Mouse (Mus musculus) spleen, adult 2 months (tissue): Measurements from ENCODE around the gene Taf6.

ENCODE experiments used
- CTCF ChIP-seq: fragments of 200-500 bp; IDR thresholded peaks from 2 replicates; pipeline ENCODE4 v1.5.1; 2011; ENCODE audit warnings: mild to moderate bottlenecking, inconsistent platforms; ENCODE audit not compliant: insufficient read depth, insufficient read length, insufficient replicate concordance; ENCODE audit errors: extremely low read depth
- POLR2A ChIP-seq: fragments of 200-500 bp; IDR thresholded peaks from 2 replicates; pipeline ENCODE4 v1.6.1; 2011; ENCODE audit warnings: low read depth, low read length, inconsistent platforms

DNA sequence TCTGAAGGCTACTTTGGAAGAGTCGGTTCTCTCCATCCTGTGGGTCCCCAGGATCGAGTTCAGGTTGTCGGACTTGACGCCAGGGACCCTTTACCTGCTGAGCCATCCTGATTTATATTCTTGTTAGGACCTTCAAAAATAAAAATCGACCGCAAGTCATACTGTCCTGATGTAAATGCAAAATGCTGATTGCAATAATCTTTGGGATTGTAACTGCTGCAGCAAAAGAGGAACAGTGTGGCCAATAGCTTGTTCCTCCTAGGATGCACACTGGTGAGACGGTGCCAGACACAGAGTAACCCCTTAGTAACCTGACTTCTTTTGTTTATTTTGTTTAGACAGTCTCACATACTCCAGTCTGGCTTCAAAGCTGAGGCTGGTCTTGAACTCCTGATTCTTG lies 8.2 kb upstream of the Taf6 start:
- TF ChIP-seq POLR2A: no peak
- TF ChIP-seq CTCF: no peak
